Mouse (Mus musculus): ENCODE data around the gene Gpsm1. TPM values are rescaled to one million over a fixed set of nuclear protein-coding genes. Genes with fewer than 3 reads are reported as not detected.
"Not testable (repeated sequence)": the region's sequence is repeated elsewhere in the genome, so short reads cannot be mapped to it uniquely, and the experiment has no call there.

Gpsm1 gene
- total RNA-seq, 1 experiment = 13.9 TPM

- H3K4me1 ChIP-seq (ENCODE audit: control insufficient read depth in 2 of 2, insufficient read depth in 2 of 2, low read length in 2 of 2, poor library complexity in 1 of 2) = no peaks in the 10 kb centered on the region
- H3K36me3 ChIP-seq (ENCODE audit: control insufficient read depth, insufficient read depth, low read length, poor library complexity, severe bottlenecking) = peaks cover 87% of the 10 kb centered on the region
- DNase-seq (ENCODE audit: low read depth, low spot score) = no peak
- no peak overlapping the region for H3K27ac ChIP-seq (ENCODE audit: insufficient read depth, low read depth, low read length, poor library complexity, severe bottlenecking)
- no peak overlapping the region for H3K9ac ChIP-seq (ENCODE audit: insufficient read depth, low read depth, low read length, poor library complexity, severe bottlenecking)
- H3K9me3 ChIP-seq (ENCODE audit: control insufficient read depth, insufficient read depth, low read depth, low read length) = no peaks in the 10 kb centered on the region
- H3K4me3 ChIP-seq (ENCODE audit: insufficient read depth in 1 of 2, low read depth in 1 of 2, low read length in 2 of 2, poor library complexity in 1 of 2, severe bottlenecking in 1 of 2) = no peak overlapping the region
- in situ Hi-C loops (cut with MboI; ENCODE audit: low sequenced_read_pairs in 2 of 2, unreplicated experiment in 2 of 2) = no loop called here
- TF ChIP-seq ZC3H11A (IDR thresholded peaks at IDR 0.05; ENCODE audit: borderline replicate concordance, low read depth, low read length) (no peak), CHD2 (IDR thresholded peaks at IDR 0.05; ENCODE audit: low read depth, low read length) (no peak), MAFK (IDR thresholded peaks at IDR 0.05; ENCODE audit: insufficient read depth, low read depth, low read length) (no peak)
These were observed 52.6 kb downstream of the Gpsm1 start for GRCm38 (mm10) chr2:26367911-26368310.

- no peaks in the 10 kb centered on the region for H3K9me3 ChIP-seq (ENCODE audit: control insufficient read depth, insufficient read depth, low read depth, low read length)
- peaks cover 91% of the 10 kb centered on the region for H3K36me3 ChIP-seq (ENCODE audit: control insufficient read depth, insufficient read depth, low read length, poor library complexity, severe bottlenecking)
- DNase-seq (ENCODE audit: low read depth, low spot score) = no peak
- TF ChIP-seq ZC3H11A (IDR thresholded peaks at IDR 0.05; ENCODE audit: borderline replicate concordance, low read depth, low read length) (no peak), CHD2 (IDR thresholded peaks at IDR 0.05; ENCODE audit: low read depth, low read length) (no peak), MAFK (IDR thresholded peaks at IDR 0.05; ENCODE audit: insufficient read depth, low read depth, low read length) (no peak), ZNF384 (IDR thresholded peaks at IDR 0.05; ENCODE audit: low read depth, low read length) (no peak), HCFC1 (IDR thresholded peaks at IDR 0.05; ENCODE audit: borderline replicate concordance, insufficient read depth, low read length) (no peak)
- H3K4me3 ChIP-seq (ENCODE audit: insufficient read depth in 1 of 2, low read depth in 1 of 2, low read length in 2 of 2, poor library complexity in 1 of 2, severe bottlenecking in 1 of 2) = no peak overlapping the region
- H3K9ac ChIP-seq (ENCODE audit: insufficient read depth, low read depth, low read length, poor library complexity, severe bottlenecking) = no peak overlapping the region
- in situ Hi-C loops (cut with MboI; ENCODE audit: low sequenced_read_pairs in 2 of 2, unreplicated experiment in 2 of 2) = no loop called here
- no peak overlapping the region for H3K27ac ChIP-seq (ENCODE audit: insufficient read depth, low read depth, low read length, poor library complexity, severe bottlenecking)
- H3K4me1 ChIP-seq (ENCODE audit: control insufficient read depth in 2 of 2, insufficient read depth in 2 of 2, low read length in 2 of 2, poor library complexity in 1 of 2) = no peaks in the 10 kb centered on the region
These were observed 53.3 kb downstream of the Gpsm1 start for GRCm38 (mm10) chr2:26368572-26368971.

- TF ChIP-seq ZC3H11A (IDR thresholded peaks at IDR 0.05; ENCODE audit: borderline replicate concordance, low read depth, low read length) = no peak
- no peak for TF ChIP-seq CHD2 (IDR thresholded peaks at IDR 0.05; ENCODE audit: low read depth, low read length)
- TF ChIP-seq MAFK (IDR thresholded peaks at IDR 0.05; ENCODE audit: insufficient read depth, low read depth, low read length) = no peak
- no peak for TF ChIP-seq HCFC1 (IDR thresholded peaks at IDR 0.05; ENCODE audit: borderline replicate concordance, insufficient read depth, low read length)
- TF ChIP-seq ZNF384 (IDR thresholded peaks at IDR 0.05; ENCODE audit: low read depth, low read length) = no peak
- peaks cover 89% of the 10 kb centered on the region for H3K36me3 ChIP-seq (ENCODE audit: control insufficient read depth, insufficient read depth, low read length, poor library complexity, severe bottlenecking)
- H3K4me1 ChIP-seq (ENCODE audit: control insufficient read depth in 2 of 2, insufficient read depth in 2 of 2, low read length in 2 of 2, poor library complexity in 1 of 2) = no peaks in the 10 kb centered on the region
- DNase-seq (ENCODE audit: low read depth, low spot score) = no peak
- H3K27ac ChIP-seq (ENCODE audit: insufficient read depth, low read depth, low read length, poor library complexity, severe bottlenecking) = no peak overlapping the region
- no peaks in the 10 kb centered on the region for H3K9me3 ChIP-seq (ENCODE audit: control insufficient read depth, insufficient read depth, low read depth, low read length)
- H3K9ac ChIP-seq (ENCODE audit: insufficient read depth, low read depth, low read length, poor library complexity, severe bottlenecking) = no peak overlapping the region
- H3K4me3 ChIP-seq (ENCODE audit: insufficient read depth in 1 of 2, low read depth in 1 of 2, low read length in 2 of 2, poor library complexity in 1 of 2, severe bottlenecking in 1 of 2) = no peak overlapping the region
- in situ Hi-C loops (cut with MboI; ENCODE audit: low sequenced_read_pairs in 2 of 2, unreplicated experiment in 2 of 2) = no loop called here
These were observed 57.1 kb downstream of the Gpsm1 start for GRCm38 (mm10) chr2:26372396-26372795.

GRCm38 (mm10) chr2:26380131-26380771 lies 64.9 kb downstream of the Gpsm1 start, which contains the start of gene Snapc4:
Snapc4 (minus strand) TSS chr2:26380653.
- Histone ChIP-seq H3K9ac (ENCODE audit: insufficient read depth, low read depth, low read length, poor library complexity, severe bottlenecking) (peak within 1 kb of the TSS; percentile 96), H3K4me1 (ENCODE audit: control insufficient read depth in 2 of 2, insufficient read depth in 2 of 2, low read length in 2 of 2, poor library complexity in 1 of 2) (no peaks in the 10 kb centered on the region; a peak in 1 of 4 replicates), H3K27ac (ENCODE audit: insufficient read depth, low read depth, low read length, poor library complexity, severe bottlenecking) (no peak within 1 kb of the TSS), H3K36me3 (ENCODE audit: control insufficient read depth, insufficient read depth, low read length, poor library complexity, severe bottlenecking) (peaks cover 53% of the 10 kb centered on the region), H3K4me3 (ENCODE audit: insufficient read depth in 1 of 2, low read depth in 1 of 2, low read length in 2 of 2, poor library complexity in 1 of 2, severe bottlenecking in 1 of 2) (peak within 1 kb of the TSS; percentile 93 to 94), H3K9me3 (ENCODE audit: control insufficient read depth, insufficient read depth, low read depth, low read length) (no peaks in the 10 kb centered on the region)
- TF ChIP-seq CHD2 (IDR thresholded peaks at IDR 0.05; ENCODE audit: low read depth, low read length) = no peak
- in situ Hi-C loops (cut with MboI; ENCODE audit: low sequenced_read_pairs in 2 of 2, unreplicated experiment in 2 of 2) = no loop called here
- peak; percentile 83 for DNase-seq (ENCODE audit: low read depth, low spot score)

GRCm38 (mm10) chr2:26380871-26381270 lies 65.6 kb downstream of the Gpsm1 start:
- in situ Hi-C loops (cut with MboI; ENCODE audit: low sequenced_read_pairs in 2 of 2, unreplicated experiment in 2 of 2); H3K9me3 ChIP-seq (ENCODE audit: control insufficient read depth, insufficient read depth, low read depth, low read length); H3K4me1 ChIP-seq (ENCODE audit: control insufficient read depth in 2 of 2, insufficient read depth in 2 of 2, low read length in 2 of 2, poor library complexity in 1 of 2); H3K27ac ChIP-seq (ENCODE audit: insufficient read depth, low read depth, low read length, poor library complexity, severe bottlenecking); DNase-seq (ENCODE audit: low read depth, low spot score): not testable (repeated sequence)
- Histone ChIP-seq H3K36me3 (ENCODE audit: control insufficient read depth, insufficient read depth, low read length, poor library complexity, severe bottlenecking) (peaks cover 52% of the 10 kb centered on the region), H3K4me3 (ENCODE audit: insufficient read depth in 1 of 2, low read depth in 1 of 2, low read length in 2 of 2, poor library complexity in 1 of 2, severe bottlenecking in 1 of 2) (peak overlapping the region; percentile 93 to 94), H3K9ac (ENCODE audit: insufficient read depth, low read depth, low read length, poor library complexity, severe bottlenecking) (peak overlapping the region; percentile 54; the same call in 1 of the 2 replicates)
